Mouse (Mus musculus) small intestine, adult 2 months (tissue): ENCODE results near the gene Atxn1l.

Experiments used
- CTCF ChIP-seq: fragments of 200-500 bp; IDR thresholded peaks from 2 replicates; pipeline ENCODE4 v1.5.1; 2012; ENCODE audit warnings: low read depth, mild to moderate bottlenecking, control low read depth, inconsistent platforms, low read length, moderate library complexity, mixed read lengths; ENCODE audit not compliant: insufficient replicate concordance, insufficient read length; ENCODE audit errors: extremely low read depth
- POLR2A ChIP-seq: fragments of 200-500 bp; IDR thresholded peaks from 2 replicates; pipeline ENCODE4 v1.6.1; 2012; ENCODE audit warnings: low read depth, mild to moderate bottlenecking, control low read depth, inconsistent platforms, low read length, moderate library complexity

GRCm38 (mm10) chr8:109747468-109748199, 10.1 kb upstream of the Atxn1l start:
- TF ChIP-seq CTCF: no peak
- no peak for TF ChIP-seq POLR2A
